Mouse (Mus musculus): ENCODE data around the gene Ndrg3. TPM values are rescaled to one million over a fixed set of nuclear protein-coding genes. Genes with fewer than 3 reads are reported as not detected.

Gene Ndrg3
- polyA plus RNA-seq (2012; rRNA removed), result 30.0 and 30.3 TPM in 2 replicates

DNA sequence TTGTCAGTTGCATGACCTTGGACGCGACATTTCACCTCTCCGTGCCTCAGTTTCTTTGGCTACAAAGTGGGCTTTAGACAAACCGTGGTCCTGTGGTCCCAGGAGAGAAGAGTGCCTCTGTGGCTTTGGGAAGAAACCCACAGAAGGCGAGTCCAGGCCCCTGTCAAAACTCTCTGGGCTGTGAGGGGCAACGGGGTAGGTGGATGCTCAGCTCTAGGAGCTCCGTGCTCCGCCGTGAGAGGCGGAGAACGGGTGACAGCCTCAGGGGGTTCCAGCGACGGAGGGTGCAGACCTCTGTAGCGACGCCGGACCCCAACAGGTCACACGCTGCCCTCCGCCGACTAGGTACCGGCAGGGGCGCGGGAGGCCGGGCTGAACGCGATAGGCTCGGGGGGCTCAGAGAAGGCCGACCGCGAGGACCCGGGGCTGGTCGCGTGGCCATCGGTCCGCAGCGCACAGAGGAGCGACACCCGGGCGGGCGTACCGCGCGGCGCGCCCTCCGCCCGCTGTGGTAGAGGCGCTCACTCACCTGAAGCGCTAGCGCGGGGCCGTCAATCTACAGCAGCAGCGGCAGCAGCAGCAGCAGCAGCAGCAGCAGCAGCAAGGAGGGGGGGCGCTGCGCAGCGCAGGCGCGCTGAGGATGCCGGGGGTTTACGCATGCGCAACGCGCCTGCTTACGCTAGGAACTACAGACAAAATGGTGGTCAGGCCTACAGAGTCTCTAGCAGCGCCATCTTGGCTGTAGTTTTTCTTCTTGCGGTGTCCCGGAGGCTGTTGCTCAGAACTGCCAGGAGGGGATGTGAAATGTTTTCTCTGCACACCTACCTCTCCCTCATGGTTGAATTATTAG lies at the start of gene Ndrg3:
Ndrg3 (minus strand) TSS at position 587 of the 850 bp plus-strand sequence.
- no peaks in the 10 kb centered on the region for H3K36me3 ChIP-seq (ENCODE audit: control insufficient read depth, insufficient read depth, low read length)
- H3K4me3 ChIP-seq (ENCODE audit: extremely low read depth, insufficient read depth, insufficient read length), result peak within 1 kb of the TSS; percentile 86
- no peaks in the 10 kb centered on the region; the same call in 1 of the 2 replicates for H3K4me1 ChIP-seq (ENCODE audit: control insufficient read depth, insufficient read depth, insufficient read length)
- no peaks in the 10 kb centered on the region for H3K27me3 ChIP-seq (ENCODE audit: control insufficient read depth, insufficient read depth, low read length)
- H3K27ac ChIP-seq (ENCODE audit: insufficient read depth, low read length), result peak within 1 kb of the TSS; percentile 35; the same call in 1 of the 2 replicates
- DNase-seq (ENCODE audit: low read depth in 1 of 2, low spot score in 2 of 2), result peak; percentile 95 to 96
- WGBS, result under 1% methylated on average over 64 of the region's 66 CpGs
- TF ChIP-seq POLR2A (IDR thresholded peaks at IDR 0.05; ENCODE audit: low read depth, low read length), result no peak
- peak; percentile 32; the same call in 1 of the 2 replicates for TF ChIP-seq CTCF (IDR thresholded peaks at IDR 0.05; ENCODE audit: extremely low read depth, insufficient read depth, insufficient read length, insufficient replicate concordance)

DNA sequence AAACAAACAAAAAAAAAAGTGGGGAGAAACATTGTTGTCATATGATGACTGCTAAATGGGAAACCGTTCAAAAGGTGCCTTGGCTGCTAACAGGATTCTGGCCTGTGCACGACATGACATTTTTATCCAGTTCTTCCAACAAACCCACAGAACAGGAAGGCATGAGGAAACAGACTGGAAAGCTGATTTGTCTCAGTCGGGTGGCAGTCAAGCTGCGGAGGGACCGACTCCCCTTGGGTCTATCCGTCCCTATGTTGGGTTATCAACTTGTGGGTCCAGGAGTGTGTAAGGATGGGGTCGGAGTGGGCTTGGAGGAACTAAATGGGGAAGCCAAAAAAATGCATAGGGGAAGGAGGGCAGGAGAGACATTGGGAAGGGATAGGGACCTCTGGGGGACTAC lies 49.6 kb upstream of the Ndrg3 start:
- 79% methylated on average over 7 of the region's 7 CpGs for WGBS
- no peaks in the 10 kb centered on the region for H3K27me3 ChIP-seq (ENCODE audit: control insufficient read depth, insufficient read depth, low read length)
- no peak for TF ChIP-seq CTCF (IDR thresholded peaks at IDR 0.05; ENCODE audit: extremely low read depth, insufficient read depth, insufficient read length, insufficient replicate concordance)
- TF ChIP-seq POLR2A (IDR thresholded peaks at IDR 0.05; ENCODE audit: low read depth, low read length), result no peak
- no peak overlapping the region for H3K4me3 ChIP-seq (ENCODE audit: extremely low read depth, insufficient read depth, insufficient read length)
- no peaks in the 10 kb centered on the region; the same call in 1 of the 2 replicates for H3K4me1 ChIP-seq (ENCODE audit: control insufficient read depth, insufficient read depth, insufficient read length)
- no peak overlapping the region for H3K27ac ChIP-seq (ENCODE audit: insufficient read depth, low read length)
- no peaks in the 10 kb centered on the region for H3K36me3 ChIP-seq (ENCODE audit: control insufficient read depth, insufficient read depth, low read length)
- DNase-seq (ENCODE audit: low read depth in 1 of 2, low spot score in 2 of 2), result no peak

DNA sequence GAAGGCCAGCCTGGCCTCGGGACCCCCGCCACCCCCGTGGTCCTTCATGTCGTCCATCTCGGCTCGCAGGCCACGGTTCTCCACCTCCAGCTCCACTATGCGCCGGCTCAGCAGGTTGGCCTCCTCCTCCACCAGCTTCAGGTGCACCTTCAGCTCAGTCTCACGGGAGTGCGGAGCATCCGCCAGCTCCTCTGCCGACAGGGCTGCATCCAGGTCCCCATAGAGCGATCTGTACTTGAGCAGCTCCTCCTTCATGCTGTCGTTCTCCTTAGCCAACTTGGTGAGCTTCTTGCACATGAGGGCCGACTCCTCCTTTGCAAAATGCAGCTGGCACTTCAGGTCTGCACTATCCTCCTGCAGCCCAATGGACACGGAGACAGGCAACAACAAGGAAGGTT lies 48.8 kb upstream of the Ndrg3 start:
- no peaks in the 10 kb centered on the region; the same call in 1 of the 2 replicates for H3K4me1 ChIP-seq (ENCODE audit: control insufficient read depth, insufficient read depth, insufficient read length)
- WGBS, result 94% methylated on average over 17 of the region's 17 CpGs

DNA sequence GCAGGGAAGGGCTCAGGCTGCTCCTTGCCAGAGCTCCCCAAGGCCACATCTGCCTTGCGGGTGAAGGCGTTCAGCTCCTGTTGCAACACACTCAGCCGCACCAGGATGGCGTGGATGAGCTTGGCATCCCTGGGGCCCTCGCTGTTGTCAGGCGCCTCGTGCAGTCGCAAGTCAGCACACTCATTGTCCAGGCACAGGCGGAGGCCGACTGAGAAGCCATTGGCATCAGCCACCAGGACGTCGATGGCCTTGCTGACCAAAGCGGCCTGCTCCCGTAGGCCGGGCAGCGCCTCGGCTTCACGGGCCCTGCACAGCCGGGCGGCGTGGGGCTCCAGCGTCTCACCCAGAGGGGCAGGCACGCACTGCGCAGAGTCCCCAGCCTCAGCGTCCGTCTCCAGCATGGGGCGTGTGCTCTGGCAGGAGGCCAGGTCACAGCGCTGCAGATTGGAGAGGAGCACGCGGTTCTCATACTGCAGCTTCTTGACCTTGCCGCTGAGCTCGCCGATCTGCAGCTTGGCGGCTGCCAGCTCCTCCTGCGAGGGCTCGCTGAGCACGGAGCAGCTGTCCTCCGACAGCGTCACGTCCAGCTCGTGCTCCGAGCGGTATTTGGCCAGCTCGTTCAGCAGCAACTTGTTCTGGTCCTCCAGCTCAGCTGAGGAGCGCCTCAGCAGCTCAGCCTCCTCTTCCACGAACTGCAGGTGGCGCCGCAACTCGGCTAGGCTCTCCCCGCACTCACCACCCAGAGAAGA lies 48.2 kb upstream of the Ndrg3 start:
- TF ChIP-seq POLR2A (IDR thresholded peaks at IDR 0.05; ENCODE audit: low read depth, low read length), result no peak
- no peak for TF ChIP-seq CTCF (IDR thresholded peaks at IDR 0.05; ENCODE audit: extremely low read depth, insufficient read depth, insufficient read length, insufficient replicate concordance)
- Histone ChIP-seq H3K27me3 (ENCODE audit: control insufficient read depth, insufficient read depth, low read length) (no peaks in the 10 kb centered on the region), H3K4me3 (ENCODE audit: extremely low read depth, insufficient read depth, insufficient read length) (no peak overlapping the region), H3K36me3 (ENCODE audit: control insufficient read depth, insufficient read depth, low read length) (no peaks in the 10 kb centered on the region), H3K27ac (ENCODE audit: insufficient read depth, low read length) (no peak overlapping the region), H3K4me1 (ENCODE audit: control insufficient read depth, insufficient read depth, insufficient read length) (no peaks in the 10 kb centered on the region; the same call in 1 of the 2 replicates)
- no peak for DNase-seq (ENCODE audit: low read depth in 1 of 2, low spot score in 2 of 2)
- WGBS, result 95% methylated on average over 50 of the region's 50 CpGs

More for the DNA sequence above, 48.8 kb upstream of the Ndrg3 start:
- no peak for TF ChIP-seq CTCF (IDR thresholded peaks at IDR 0.05; ENCODE audit: extremely low read depth, insufficient read depth, insufficient read length, insufficient replicate concordance)
- Histone ChIP-seq H3K36me3 (ENCODE audit: control insufficient read depth, insufficient read depth, low read length) (no peaks in the 10 kb centered on the region), H3K4me3 (ENCODE audit: extremely low read depth, insufficient read depth, insufficient read length) (no peak overlapping the region), H3K27me3 (ENCODE audit: control insufficient read depth, insufficient read depth, low read length) (no peaks in the 10 kb centered on the region), H3K27ac (ENCODE audit: insufficient read depth, low read length) (no peak overlapping the region)
- DNase-seq (ENCODE audit: low read depth in 1 of 2, low spot score in 2 of 2), result no peak

DNA sequence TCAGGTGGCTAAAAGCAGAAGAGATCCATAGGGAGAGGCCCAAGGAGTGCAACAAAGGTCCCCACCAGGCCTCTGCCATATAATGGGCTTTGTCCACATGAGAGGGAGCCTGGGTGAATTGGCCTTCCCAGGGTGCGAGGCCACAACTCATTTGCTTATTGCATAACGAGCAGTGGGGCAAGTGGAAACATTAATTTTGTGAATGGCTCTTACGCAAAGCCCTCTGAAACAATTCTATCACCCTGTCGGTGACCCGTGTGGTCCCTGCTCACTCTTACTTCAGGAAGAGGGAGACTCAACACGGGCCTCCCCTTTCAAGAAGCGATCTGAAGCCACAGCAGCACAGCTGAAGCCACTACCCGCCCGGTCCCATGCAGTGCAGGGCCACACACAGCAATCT lies 45.4 kb upstream of the Ndrg3 start:
- DNase-seq (ENCODE audit: low read depth in 1 of 2, low spot score in 2 of 2), result no peak
- no peak overlapping the region for H3K27ac ChIP-seq (ENCODE audit: insufficient read depth, low read length)
- 84% methylated on average over 9 of the region's 9 CpGs for WGBS
- H3K36me3 ChIP-seq (ENCODE audit: control insufficient read depth, insufficient read depth, low read length), result no peaks in the 10 kb centered on the region
- H3K27me3 ChIP-seq (ENCODE audit: control insufficient read depth, insufficient read depth, low read length), result no peaks in the 10 kb centered on the region
- no peak overlapping the region for H3K4me3 ChIP-seq (ENCODE audit: extremely low read depth, insufficient read depth, insufficient read length)
- TF ChIP-seq POLR2A (IDR thresholded peaks at IDR 0.05; ENCODE audit: low read depth, low read length), result no peak
- TF ChIP-seq CTCF (IDR thresholded peaks at IDR 0.05; ENCODE audit: extremely low read depth, insufficient read depth, insufficient read length, insufficient replicate concordance), result no peak
- no peaks in the 10 kb centered on the region; the same call in 1 of the 2 replicates for H3K4me1 ChIP-seq (ENCODE audit: control insufficient read depth, insufficient read depth, insufficient read length)

DNA sequence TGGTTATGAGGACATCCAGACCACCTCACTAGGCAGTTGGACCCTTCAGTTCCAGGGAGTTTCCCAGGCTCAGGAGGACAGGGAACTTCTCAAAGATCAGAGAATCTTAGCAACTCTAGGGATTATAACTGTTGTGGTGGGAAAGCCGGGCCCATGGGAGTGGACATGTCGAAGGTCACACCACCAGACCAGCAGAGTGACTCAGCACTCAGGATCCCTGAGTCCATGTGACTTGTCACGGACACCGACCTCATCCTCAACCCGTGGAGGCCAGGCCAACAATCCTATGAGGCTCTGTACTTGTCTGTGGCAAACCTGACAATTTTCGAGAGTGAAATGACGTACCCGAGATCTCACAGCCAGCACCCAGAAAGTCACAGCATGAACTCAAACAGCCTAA lies 44.5 kb upstream of the Ndrg3 start:
- TF ChIP-seq POLR2A (IDR thresholded peaks at IDR 0.05; ENCODE audit: low read depth, low read length), result no peak
- TF ChIP-seq CTCF (IDR thresholded peaks at IDR 0.05; ENCODE audit: extremely low read depth, insufficient read depth, insufficient read length, insufficient replicate concordance), result no peak
- H3K27ac ChIP-seq (ENCODE audit: insufficient read depth, low read length), result no peak overlapping the region
- H3K4me1 ChIP-seq (ENCODE audit: control insufficient read depth, insufficient read depth, insufficient read length), result no peaks in the 10 kb centered on the region; the same call in 1 of the 2 replicates
- H3K4me3 ChIP-seq (ENCODE audit: extremely low read depth, insufficient read depth, insufficient read length), result no peak overlapping the region
- H3K27me3 ChIP-seq (ENCODE audit: control insufficient read depth, insufficient read depth, low read length), result no peaks in the 10 kb centered on the region
- H3K36me3 ChIP-seq (ENCODE audit: control insufficient read depth, insufficient read depth, low read length), result no peaks in the 10 kb centered on the region
- no peak for DNase-seq (ENCODE audit: low read depth in 1 of 2, low spot score in 2 of 2)
- 87% methylated on average over 8 of the region's 8 CpGs for WGBS
